Mouse (Mus musculus) retina, postnatal 1 day (tissue): ENCODE measurements at regions not wholly inside any gene's neighbourhood (a gene's known extent, or its start where the extent isn't known, plus 50 kb on each side); places are given as distances from the start of the nearest gene placed in this dataset.

Experiments used
- DNase-seq: peaks from one replicate; pipeline ENCODE4 v3.0.0-alpha.2; 2012

GRCm38 (mm10) chr9:50135939-50136635 is 208.7 kb downstream of the Rpl10-ps3 start:
- no peak for DNase-seq

GRCm38 (mm10) chr9:50124241-50124640 is 220.5 kb downstream of the Rpl10-ps3 start:
- no peak for DNase-seq

- no peak for DNase-seq
These were observed 223.8 kb downstream of the Rpl10-ps3 start for GRCm38 (mm10) chr9:50120820-50121599.

- no peak for DNase-seq
These were observed 225.4 kb downstream of the Rpl10-ps3 start for GRCm38 (mm10) chr9:50119412-50119811.

GRCm38 (mm10) chr9:50118578-50118977 is 226.2 kb downstream of the Rpl10-ps3 start:
- no peak for DNase-seq

GRCm38 (mm10) chr9:50106551-50106950 is 238.2 kb downstream of the Rpl10-ps3 start:
- DNase-seq = no peak

- peak; percentile 59 for DNase-seq
These were observed 242.0 kb downstream of the Rpl10-ps3 start for GRCm38 (mm10) chr9:50102766-50103165.

- no peak for DNase-seq
These were observed 243.7 kb downstream of the Rpl10-ps3 start for GRCm38 (mm10) chr9:50101061-50101460.

GRCm38 (mm10) chr9:50090968-50091367 is 253.8 kb downstream of the Rpl10-ps3 start:
- no peak for DNase-seq

- no peak for DNase-seq
These were observed 254.9 kb downstream of the Rpl10-ps3 start for GRCm38 (mm10) chr9:50089916-50090315.

- no peak for DNase-seq
These were observed 264.6 kb downstream of the Rpl10-ps3 start for GRCm38 (mm10) chr9:50080205-50080604.

GRCm38 (mm10) chr9:50068576-50068975 is 269.9 kb upstream of the Ncam1 start:
- no peak for DNase-seq

- DNase-seq = no peak
These were observed 269.1 kb upstream of the Ncam1 start for GRCm38 (mm10) chr9:50067729-50068225.

GRCm38 (mm10) chr9:50064505-50065229 is 265.9 kb upstream of the Ncam1 start:
- DNase-seq = peak; percentile 3

- DNase-seq = peak; percentile 14
These were observed 239.5 kb upstream of the Ncam1 start for GRCm38 (mm10) chr9:50038231-50038630.

- peak; percentile 37 for DNase-seq
These were observed 233.8 kb upstream of the Ncam1 start for GRCm38 (mm10) chr9:50032322-50033158.

GRCm38 (mm10) chr9:50031318-50031717 is 232.6 kb upstream of the Ncam1 start:
- peak; percentile 54 for DNase-seq

- DNase-seq = peak; percentile 45
These were observed 230.3 kb upstream of the Ncam1 start for GRCm38 (mm10) chr9:50029030-50029429.

- DNase-seq = no peak
These were observed 229.8 kb upstream of the Ncam1 start for GRCm38 (mm10) chr9:50028573-50028972.

GRCm38 (mm10) chr9:50024820-50025219 is 226.1 kb upstream of the Ncam1 start:
- no peak for DNase-seq

GRCm38 (mm10) chr9:50013602-50014001 is 214.9 kb upstream of the Ncam1 start:
- DNase-seq = no peak
